Mouse (Mus musculus) mouse embryonic stem cell (cell line): ENCODE measurements at regions not wholly inside any gene's neighbourhood (a gene's known extent, or its start where the extent isn't known, plus 50 kb on each side); places are given as distances from the start of the nearest gene placed in this dataset.

ENCODE experiments used
- in situ Hi-C, 2 experiments: fragments of 300-500 bp; cut with MboI; formaldehyde crosslinking; loops; 1 replicate in 1 of 2; 3 replicates in 1 of 2; pipeline ENCODE4 v1.14.3; 2019 to 2020; ENCODE audit warnings: low sequenced_read_pairs in 2 of 2, low pct_unique_long_range_greater_than_20kb in 1 of 2, mixed read lengths in 1 of 2; ENCODE audit not compliant: unreplicated experiment in 1 of 2

- in situ Hi-C loops = no loop called here
These were observed 76.9 kb downstream of the Pxdc1 start for GRCm38 (mm10) chr13:34576392-34576791.

GRCm38 (mm10) chr13:34575997-34576314, 77.3 kb downstream of the Pxdc1 start:
- in situ Hi-C loops = no loop called here

GRCm38 (mm10) chr13:34575179-34575996, 77.9 kb downstream of the Pxdc1 start:
- in situ Hi-C loops = no loop called here

DNA sequence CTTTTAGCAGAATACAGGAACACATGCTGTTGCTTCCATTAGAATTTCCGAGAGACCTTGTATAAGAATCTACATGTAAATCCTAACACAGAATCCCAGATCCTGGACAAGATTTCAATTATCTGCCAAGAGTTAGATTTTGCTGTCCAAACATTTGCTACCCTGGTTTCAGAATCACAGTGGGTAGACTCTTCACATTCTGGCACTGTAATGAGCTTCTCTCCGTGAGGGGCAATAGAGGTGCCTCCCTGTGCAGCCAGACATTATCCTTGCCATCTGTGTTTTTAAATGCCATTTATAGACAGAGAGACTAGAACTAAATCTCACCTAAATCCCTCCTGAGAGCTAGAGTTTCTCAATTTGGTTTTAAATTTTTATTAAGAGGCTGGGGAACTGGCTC, 84.0 kb downstream of the Pxdc1 start:
- in situ Hi-C loops = no loop called here

DNA sequence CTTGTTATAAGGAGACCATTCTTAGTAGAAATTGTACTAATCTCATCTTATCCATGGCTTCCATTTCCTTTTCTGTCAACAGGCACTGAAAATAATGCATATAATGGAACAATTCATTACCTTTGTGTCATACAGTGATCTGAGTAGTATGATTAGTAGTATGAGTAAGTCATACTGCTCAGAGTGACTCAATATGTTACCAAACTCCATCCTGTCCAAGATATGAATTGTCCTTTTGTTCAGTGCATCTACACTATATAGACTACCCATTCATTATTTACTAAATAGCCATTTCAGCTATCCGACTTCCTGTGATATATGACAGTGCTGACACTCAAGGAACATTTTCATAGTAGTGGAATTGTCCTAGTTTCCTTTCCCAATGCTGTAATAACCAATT, 86.6 kb downstream of the Pxdc1 start:
- in situ Hi-C loops = no loop called here

DNA sequence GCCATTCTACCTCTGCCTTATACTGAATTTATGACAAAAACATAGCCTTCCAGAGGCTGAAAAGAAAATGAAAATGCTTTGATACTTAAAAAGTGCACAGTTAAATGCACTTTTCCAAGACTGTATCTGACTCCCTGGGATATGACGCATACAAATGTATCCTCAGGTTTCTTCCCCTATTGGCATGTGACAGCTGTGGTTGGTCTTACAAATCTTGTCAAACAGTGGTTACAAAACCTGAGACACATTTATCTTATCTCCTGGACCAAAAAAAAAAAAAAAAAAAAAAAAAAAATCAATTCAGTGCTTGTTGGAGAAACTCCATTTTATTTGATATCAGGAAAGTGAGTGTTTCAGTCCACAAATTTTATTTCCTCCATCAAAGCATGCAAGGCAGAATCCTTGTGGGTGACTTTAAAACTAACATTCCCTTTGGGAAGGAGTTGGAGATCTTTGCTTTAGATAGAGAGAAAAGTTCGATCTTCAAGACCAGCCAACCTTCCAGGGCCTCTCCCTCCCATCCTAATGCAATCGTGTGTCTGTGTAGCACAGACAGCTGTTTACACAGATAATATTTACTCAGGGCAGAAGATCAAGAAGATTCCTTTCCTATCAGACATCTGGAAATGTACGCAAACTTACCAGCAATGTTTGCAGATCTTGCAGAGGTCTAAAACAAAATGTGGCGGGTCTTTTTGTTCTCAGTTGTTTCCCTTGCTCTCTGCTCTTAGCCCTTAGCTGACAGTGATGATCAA, 103.0 kb downstream of the Pxdc1 start:
- in situ Hi-C loops = no loop called here

GRCm38 (mm10) chr13:34540646-34541045, 112.6 kb downstream of the Pxdc1 start:
- in situ Hi-C loops = loop anchor here in 1 of 2 experiments (25.0 kb wide), 1 partner anchor 353 kb away; no protein-coding TSS in a partner anchor

GRCm38 (mm10) chr13:34533896-34534295, 119.4 kb downstream of the Pxdc1 start:
- in situ Hi-C loops = loop anchor here in 1 of 2 experiments (25.0 kb wide), 1 partner anchor 347 kb away; no protein-coding TSS in a partner anchor

GRCm38 (mm10) chr13:34511332-34511731, 142.0 kb downstream of the Pxdc1 start:
- in situ Hi-C loops = no loop called here

- in situ Hi-C loops = no loop called here
These were observed 146.1 kb downstream of the Pxdc1 start for GRCm38 (mm10) chr13:34507224-34507623.

DNA sequence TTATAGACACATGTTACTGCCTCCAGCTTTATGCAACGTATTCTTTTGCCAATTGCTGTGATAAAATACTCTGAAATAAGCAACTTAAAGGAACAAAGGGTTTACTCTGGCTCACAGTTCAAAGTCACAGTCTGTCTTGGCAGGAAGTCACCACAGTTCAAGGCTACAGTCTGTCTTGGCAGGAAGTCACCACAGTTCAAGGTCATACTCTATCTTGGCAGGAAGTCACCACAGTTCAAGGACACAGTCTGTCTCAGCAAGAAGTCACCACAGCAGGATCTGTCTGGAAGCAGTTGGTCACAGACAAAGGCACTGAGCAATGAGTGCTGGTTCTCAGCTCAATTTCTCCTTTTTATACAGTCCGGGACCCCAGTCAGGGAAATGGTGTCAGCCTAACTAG, 147.4 kb downstream of the Pxdc1 start:
- in situ Hi-C loops = no loop called here

DNA sequence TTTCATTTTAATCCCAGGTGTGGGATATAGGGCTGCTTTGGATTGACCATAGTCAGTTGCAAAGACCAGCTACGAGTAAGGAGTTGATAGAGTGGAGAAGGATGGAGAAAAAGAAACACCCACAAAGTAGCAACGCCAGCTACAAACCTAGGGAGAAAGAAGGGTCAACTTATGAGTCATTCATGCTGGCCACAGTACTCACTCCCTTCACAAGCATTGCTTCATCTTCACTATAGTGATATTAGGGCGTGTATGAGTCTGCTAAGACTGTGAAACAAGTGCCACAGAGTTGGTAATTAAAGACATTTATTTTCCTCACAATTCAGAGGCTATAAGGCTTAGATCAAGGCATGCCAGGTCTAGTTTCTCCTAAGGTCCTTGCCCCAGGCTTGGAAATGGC, 148.4 kb downstream of the Pxdc1 start:
- in situ Hi-C loops = no loop called here

GRCm38 (mm10) chr13:34498910-34499309, 153.9 kb upstream of the Slc22a23 start:
- in situ Hi-C loops = no loop called here

DNA sequence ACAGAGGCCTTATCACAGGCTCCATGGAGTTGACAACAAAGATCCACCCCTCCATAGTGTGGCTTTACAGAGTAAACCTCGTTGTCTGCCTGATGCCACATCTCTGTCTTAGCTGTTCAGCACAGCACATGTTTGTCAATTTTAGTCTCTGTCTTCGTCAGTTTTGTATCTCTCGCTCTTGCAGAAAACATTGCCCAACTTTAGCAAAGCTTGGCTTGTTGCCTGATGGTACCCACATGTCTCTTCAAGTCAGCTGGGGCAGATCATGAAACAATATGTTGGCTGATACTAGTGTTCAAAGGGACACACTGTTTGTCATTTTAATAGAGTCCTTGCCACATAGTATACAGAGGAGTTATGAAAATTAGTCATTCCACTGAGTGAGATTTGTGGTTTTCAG, 152.7 kb upstream of the Slc22a23 start:
- in situ Hi-C loops = no loop called here

- in situ Hi-C loops = no loop called here
These were observed 139.8 kb upstream of the Slc22a23 start for GRCm38 (mm10) chr13:34484831-34485230.

GRCm38 (mm10) chr13:34481461-34481860, 136.5 kb upstream of the Slc22a23 start:
- in situ Hi-C loops = no loop called here

DNA sequence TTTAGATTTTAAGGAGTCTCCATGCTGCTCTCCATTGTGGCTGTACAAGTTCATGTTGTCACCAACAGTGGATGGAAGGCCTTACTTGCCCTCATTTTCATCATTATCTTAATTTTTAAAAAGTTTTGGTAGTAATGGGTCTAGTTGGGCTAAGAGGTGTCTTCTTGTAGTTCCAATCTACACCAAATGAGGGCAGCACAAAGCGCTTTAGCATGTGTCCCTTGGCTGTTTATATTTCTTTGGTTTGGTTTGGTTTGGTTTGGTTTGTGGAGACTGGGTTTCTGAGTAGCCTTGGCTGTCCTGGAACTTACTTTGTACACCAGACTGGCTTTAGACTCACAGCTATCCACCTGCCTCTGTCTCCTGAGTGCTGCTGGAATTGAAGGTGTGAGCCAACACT, 125.4 kb upstream of the Slc22a23 start:
- in situ Hi-C loops = no loop called here

GRCm38 (mm10) chr13:34469568-34469967, 124.6 kb upstream of the Slc22a23 start:
- in situ Hi-C loops = no loop called here

DNA sequence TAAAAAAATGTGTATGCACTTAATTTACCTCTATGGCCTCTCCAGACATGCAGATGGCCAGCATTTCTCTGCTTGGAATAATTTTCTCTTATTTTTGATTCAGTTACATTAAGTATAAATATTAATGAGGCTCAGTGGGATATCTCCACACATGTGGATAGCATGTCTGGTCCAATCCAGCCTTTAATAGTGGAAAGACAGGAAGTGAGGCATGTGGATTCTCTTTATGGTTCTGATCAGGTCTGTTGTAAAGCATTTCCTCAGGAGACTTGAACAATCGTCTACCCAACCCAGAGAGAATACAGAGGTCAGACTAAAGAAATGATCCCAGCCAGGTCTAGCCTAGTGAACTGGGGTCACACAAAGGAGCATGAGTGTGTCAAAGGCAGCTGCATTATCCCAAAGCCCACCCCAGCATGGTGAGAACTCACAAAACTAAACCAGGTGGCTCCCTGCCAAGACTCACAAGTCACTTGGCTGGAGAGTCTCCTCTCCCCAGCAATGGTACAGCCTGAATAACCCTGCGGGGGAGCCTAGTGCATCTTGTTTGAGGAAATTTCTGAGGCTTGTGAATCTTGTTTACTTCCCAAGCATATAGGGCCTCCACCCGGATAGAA, 123.3 kb upstream of the Slc22a23 start:
- in situ Hi-C loops = no loop called here
